Mouse (Mus musculus) embryonic fibroblast, embryonic 13.5 days (primary cell): ENCODE data around the gene Olfr507.

Experiments
- CTCF ChIP-seq: IDR thresholded peaks from 2 replicates; pipeline ENCODE4 v1.5.1; 2011; ENCODE audit warnings: mild to moderate bottlenecking, control low read depth, low read length, moderate library complexity, borderline replicate concordance; ENCODE audit not compliant: insufficient read depth
- POLR2A ChIP-seq: IDR thresholded peaks from 2 replicates; pipeline ENCODE4 v1.6.1; 2011; ENCODE audit warnings: low read depth, mild to moderate bottlenecking, control low read depth, low read length, moderate library complexity

- TF ChIP-seq CTCF (no peak), POLR2A (no peak)
Measured at GRCm38 (mm10) chr7:108589797-108590196, 31.8 kb upstream of the Olfr507 start.
